Mouse (Mus musculus) left cerebral cortex, postnatal 36 days (tissue): Measurements from ENCODE around the gene Mapkapk3. TPM values are rescaled to one million over a fixed set of nuclear protein-coding genes. Genes with fewer than 3 reads are reported as not detected.
A peak's percentile ranks its signal among the peaks of the same experiment; 100 is the strongest.

Experiments used
- DNase-seq, 2 experiments: peaks; one replicate each; pipeline ENCODE4 v3.0.0; 2021 to 2022; ENCODE audit warnings: low spot score in 2 of 2, mixed read lengths in 1 of 2
- intact Hi-C: fragments of 180-260 bp; cut with DNase I; formaldehyde crosslinking; loops from one replicate; pipeline ENCODE4 v1.15.1; 2025
- microRNA-seq: library from miRNA; unstranded; fragments of <30 nt; microRNA quantifications from one replicate; pipeline ENCODE4 v1.2.0, GENCODE M21; 2022
- total RNA-seq, 2 experiments: library from RNA; stranded (reverse); gene quantifications; 2 replicates each; pipeline ENCODE4 v1.2.3; 2021

Gene Mapkapk3
- total RNA-seq, 2 experiments from 2014 or later: 2.9 to 4.5 TPM

DNA sequence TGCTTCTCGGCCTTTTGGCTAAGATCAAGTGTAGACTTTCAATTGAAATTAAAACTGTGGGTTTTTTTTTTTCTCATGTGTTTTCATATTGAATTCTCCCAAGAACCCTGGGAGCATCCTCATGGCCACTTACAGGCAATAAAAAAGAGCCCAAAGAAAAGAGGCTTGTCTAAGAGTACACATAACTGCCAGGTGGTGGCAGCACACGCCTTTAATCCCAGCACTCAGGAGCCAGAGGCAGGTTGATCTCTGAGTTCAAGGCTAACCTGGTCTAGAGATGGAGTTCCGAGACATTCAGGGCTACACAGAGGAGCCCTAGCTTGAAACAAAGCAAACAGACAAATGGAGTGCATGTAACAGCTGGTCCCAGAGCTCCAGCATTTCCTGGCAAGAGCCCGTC is 43.5 kb downstream of the Mapkapk3 start:
- intact Hi-C loops: loop anchor here (5.0 kb wide), 1 partner anchor 46 kb away; no protein-coding TSS in a partner anchor
- no peak for DNase-seq

DNA sequence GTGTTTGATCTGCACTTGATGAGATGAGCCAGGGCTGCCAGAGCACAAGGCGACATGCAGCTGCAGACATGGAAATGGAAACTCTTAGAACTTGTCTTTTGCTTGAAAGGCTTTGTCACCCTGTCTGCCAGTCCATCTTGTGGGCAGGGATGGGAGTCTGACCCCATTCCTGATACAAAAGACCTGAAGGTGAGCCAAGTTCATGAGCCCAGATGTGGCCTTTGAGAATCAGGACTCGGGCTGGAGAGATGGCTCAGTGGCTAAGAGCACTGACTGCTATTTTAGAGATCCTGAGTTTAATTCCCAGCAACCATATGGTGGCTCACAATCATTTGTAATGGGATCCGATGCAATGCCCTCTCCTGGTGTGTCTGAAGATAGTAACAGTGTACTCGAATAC is 44.4 kb downstream of the Mapkapk3 start:
- intact Hi-C loops: loop anchor here (5.0 kb wide), 1 partner anchor 47 kb away; no protein-coding TSS in a partner anchor
- DNase-seq: no peak

- DNase-seq: no peak
- intact Hi-C loops: loop anchor here (2.0 kb wide), 1 partner anchor 23 kb away; no protein-coding TSS in a partner anchor
These were observed 53.5 kb downstream of the Mapkapk3 start for GRCm38 (mm10) chr9:107236151-107236550.

DNA sequence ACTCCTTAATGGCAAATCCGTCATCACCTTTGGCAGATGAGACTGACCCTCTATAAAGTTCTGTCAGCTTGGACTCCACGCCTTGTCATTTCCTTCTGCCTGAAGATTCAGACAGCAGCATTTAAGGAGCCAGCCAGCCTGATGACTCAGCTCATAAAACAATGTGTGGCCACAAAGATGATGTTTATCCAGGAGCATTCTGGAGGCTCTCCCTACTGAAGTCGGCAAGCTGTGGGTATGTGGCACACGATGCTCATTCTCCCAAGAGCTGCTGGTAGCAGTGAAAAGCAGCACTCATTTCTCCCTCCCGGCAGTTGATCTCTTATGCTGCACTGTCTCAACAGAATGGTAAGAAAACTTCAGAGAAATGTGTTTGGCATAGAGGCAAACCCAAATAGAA is 54.4 kb downstream of the Mapkapk3 start:
- intact Hi-C loops: no loop called here
- DNase-seq: peak in 1 of 2 experiments; percentile 58

GRCm38 (mm10) chr9:107232140-107232539 is 57.5 kb downstream of the Mapkapk3 start:
- intact Hi-C loops: no loop called here
- no peak for DNase-seq

DNA sequence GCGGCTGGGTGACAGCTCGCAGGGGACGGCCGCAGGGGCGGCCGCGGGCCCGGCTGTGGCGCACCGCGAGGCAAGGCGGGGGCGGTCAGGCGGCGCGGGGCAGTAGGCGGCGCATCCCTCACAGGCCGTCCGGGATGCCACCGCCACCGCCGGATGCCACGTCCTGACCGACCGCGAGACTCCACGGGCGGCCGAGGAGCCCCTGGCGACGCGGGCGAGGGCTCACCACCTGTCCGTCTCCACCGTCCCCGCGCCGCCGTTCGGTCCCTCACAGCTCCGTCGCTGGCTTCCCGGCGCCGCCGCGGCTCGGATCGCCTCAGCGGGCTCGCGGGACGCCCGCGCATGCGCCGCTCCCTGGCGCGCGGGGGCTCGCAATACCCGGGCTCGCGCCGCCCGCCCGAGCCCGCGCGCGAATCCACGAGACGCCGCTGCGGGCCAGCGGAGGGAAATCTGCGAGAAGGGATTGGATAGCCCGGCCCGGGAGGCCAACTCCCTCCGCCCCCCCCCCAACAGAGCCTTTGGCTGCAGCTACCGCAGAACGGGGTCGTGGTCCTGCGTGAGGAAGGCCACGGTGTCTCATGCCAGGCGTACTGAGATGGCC is 58.0 kb downstream of the Mapkapk3 start, which contains the start of gene Dock3:
Gene Dock3 (minus strand): TSS at position 371 of the 601 bp plus-strand sequence.
- intact Hi-C loops: no loop called here

GRCm38 (mm10) chr9:107230991-107231538 is 58.6 kb downstream of the Mapkapk3 start:
- DNase-seq: peak in 1 of 2 experiments; percentile 74
- intact Hi-C loops: no loop called here

More for the DNA sequence above, 58.0 kb downstream of the Mapkapk3 start, which contains the start of gene Dock3:
- peak; percentile 81 to 91 for DNase-seq

- no peak for DNase-seq
- intact Hi-C loops: no loop called here
These were observed 65.1 kb downstream of the Mapkapk3 start for GRCm38 (mm10) chr9:107224597-107224996.

Small RNAs within 50 kb of the gene (microRNA-seq; reads per million reads assigned to microRNA genes)
- gene Gm22238: not detected

Other genes starting within 250 kb of the Mapkapk3 start
- gene Dock3, start 58.0 kb downstream of the Mapkapk3 start, total RNA-seq: 100 to 1,000 TPM; 209 to 235 TPM
- 10 to 100 TPM in 1 of 2 experiments, 1 to 10 TPM in 1; 4.8 to 11.0 TPM for gene Cish, start 6.1 kb upstream of the Mapkapk3 start, total RNA-seq
- 10 to 100 TPM; 13.3 to 18.0 TPM for gene Hemk1, start 48.5 kb upstream of the Mapkapk3 start, total RNA-seq
- gene 6430571L13Rik, start 50.7 kb upstream of the Mapkapk3 start, total RNA-seq: 1 to 10 TPM; 4.6 to 5.0 TPM
- 10 to 100 TPM; 23.0 to 38.4 TPM for gene Cacna2d2, start 109.7 kb upstream of the Mapkapk3 start, total RNA-seq
- 10 to 100 TPM; 34.7 to 39.6 TPM for gene Tmem115, start 244.1 kb upstream of the Mapkapk3 start, total RNA-seq